Mouse (Mus musculus) hindbrain, embryonic 13.5 days (tissue): ENCODE results near the gene Irgc1. TPM values are rescaled to one million over a fixed set of nuclear protein-coding genes. Genes with fewer than 3 reads are reported as not detected.

ENCODE experiments used
- ATAC-seq: fragments of 200-750 bp; cut with Nextera tagmentation; 2 replicates; pipeline ENCODE4 v1.8.0; 2017; ENCODE audit warnings: moderate TSS enrichment; ENCODE audit not compliant: low FRiP score
- H3K27ac ChIP-seq: fragments of 300-500 bp; sonication (generic); 2 replicates; pipeline ENCODE4 v1.5.1; 2015; ENCODE audit warnings: inconsistent platforms, mild to moderate bottlenecking, moderate library complexity
- H3K27me3 ChIP-seq: fragments of 300-500 bp; sonication (generic); 2 replicates; pipeline ENCODE4 v1.6.1; 2015; ENCODE audit warnings: mild to moderate bottlenecking, inconsistent platforms
- H3K36me3 ChIP-seq: fragments of 300-500 bp; sonication (generic); 2 replicates; pipeline ENCODE4 v1.6.1; 2015; ENCODE audit warnings: mild to moderate bottlenecking, inconsistent platforms
- H3K4me1 ChIP-seq: fragments of 300-500 bp; sonication (generic); replicated peaks from 2 replicates; pipeline ENCODE4 v1.6.1; 2015; ENCODE audit warnings: inconsistent platforms
- H3K4me2 ChIP-seq: fragments of 300-500 bp; sonication (generic); 2 replicates; pipeline ENCODE4 v1.6.1; 2015; ENCODE audit warnings: inconsistent platforms, mild to moderate bottlenecking, moderate library complexity
- H3K4me3 ChIP-seq: fragments of 300-500 bp; sonication (generic); 2 replicates; pipeline ENCODE4 v1.5.1; 2015; ENCODE audit warnings: mild to moderate bottlenecking, inconsistent platforms
- H3K9ac ChIP-seq: fragments of 300-500 bp; sonication (generic); 2 replicates; pipeline ENCODE4 v1.6.1; 2015; ENCODE audit warnings: mild to moderate bottlenecking, inconsistent platforms
- H3K9me3 ChIP-seq: fragments of 300-500 bp; sonication (generic); 2 replicates; pipeline ENCODE4 v1.6.1; 2016; ENCODE audit warnings: inconsistent platforms
- WGBS: fragments of 180-500 bp; shearing (Covaris S2); methylation state at CpG from one replicate; pipeline ENCODE4 v1.1.7; 2015; 5-methylcytosine and 5-hydroxymethylcytosine counted together
- polyA plus RNA-seq: library from polyadenylated mRNA; unstranded; fragments of >200 nt; fragmentation: Nextera tagmentation; extraction: Ambion mirVana; gene quantifications from 2 replicates; pipeline ENCODE4 v1.2.1, GENCODE M21; 2015

Irgc1 gene
- polyA plus RNA-seq, 1 experiment from 2014 or later, result not detected

DNA sequence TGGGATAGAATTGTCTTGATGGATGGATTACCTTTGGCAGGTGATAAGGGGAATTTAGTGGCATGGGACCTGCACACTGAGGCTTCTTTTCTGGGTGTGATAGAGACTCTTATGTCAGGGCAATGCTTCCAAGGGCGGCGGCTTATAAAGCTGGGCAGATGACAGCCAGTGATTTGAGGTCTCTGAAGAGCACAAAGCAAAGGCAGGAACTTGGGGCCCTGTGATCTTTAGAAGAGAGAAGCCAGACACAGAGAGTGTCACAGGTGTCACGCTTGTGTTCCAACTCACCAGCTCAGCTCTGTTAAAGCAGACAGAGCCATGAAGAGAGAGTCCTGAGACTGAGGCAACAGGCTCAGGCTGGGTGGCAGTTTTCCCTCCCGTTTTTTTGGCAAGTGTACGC lies 15.8 kb upstream of the Irgc1 start:
- H3K4me3 ChIP-seq, result no peak overlapping the region
- no peaks in the 10 kb centered on the region for H3K27me3 ChIP-seq
- no peak overlapping the region for H3K4me2 ChIP-seq
- ATAC-seq, result no peak
- H3K36me3 ChIP-seq, result no peaks in the 10 kb centered on the region
- H3K4me1 ChIP-seq, result peaks cover 5% of the 10 kb centered on the region
- H3K27ac ChIP-seq, result no peak overlapping the region
- no peaks in the 10 kb centered on the region for H3K9me3 ChIP-seq
- no peak overlapping the region for H3K9ac ChIP-seq
- WGBS, result 87% methylated on average over 5 of the region's 5 CpGs

DNA sequence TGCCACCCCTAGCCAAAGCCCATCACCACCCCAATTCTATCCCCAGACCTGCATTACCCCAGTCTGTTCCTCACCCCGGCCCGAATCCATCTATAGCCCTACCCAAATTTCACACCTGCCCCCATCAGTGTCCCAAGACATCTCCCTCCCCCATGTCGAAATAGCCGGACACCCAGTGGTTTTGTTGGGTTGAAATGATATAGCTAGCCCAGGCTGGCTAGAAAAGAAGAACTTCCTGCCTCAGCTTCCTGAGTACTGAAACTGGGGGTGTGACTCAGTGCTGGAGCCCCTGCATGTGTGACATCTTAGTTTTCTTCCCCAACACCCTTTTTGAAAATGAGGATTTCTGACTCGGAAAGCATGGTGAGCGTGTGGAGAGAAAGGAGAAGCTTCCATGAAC lies 14.7 kb upstream of the Irgc1 start:
- H3K4me2 ChIP-seq, result no peak overlapping the region
- no peak for ATAC-seq
- no peak overlapping the region for H3K4me3 ChIP-seq
- H3K9me3 ChIP-seq, result no peaks in the 10 kb centered on the region
- no peaks in the 10 kb centered on the region for H3K36me3 ChIP-seq
- 93% methylated on average over 6 of the region's 6 CpGs for WGBS
- peaks cover 12% of the 10 kb centered on the region for H3K4me1 ChIP-seq
- H3K27ac ChIP-seq, result no peak overlapping the region
- no peak overlapping the region for H3K9ac ChIP-seq
- 0 out of 2 replicates have a peak, but pooled peaks cover 4% of the 10 kb centered on the region for H3K27me3 ChIP-seq

DNA sequence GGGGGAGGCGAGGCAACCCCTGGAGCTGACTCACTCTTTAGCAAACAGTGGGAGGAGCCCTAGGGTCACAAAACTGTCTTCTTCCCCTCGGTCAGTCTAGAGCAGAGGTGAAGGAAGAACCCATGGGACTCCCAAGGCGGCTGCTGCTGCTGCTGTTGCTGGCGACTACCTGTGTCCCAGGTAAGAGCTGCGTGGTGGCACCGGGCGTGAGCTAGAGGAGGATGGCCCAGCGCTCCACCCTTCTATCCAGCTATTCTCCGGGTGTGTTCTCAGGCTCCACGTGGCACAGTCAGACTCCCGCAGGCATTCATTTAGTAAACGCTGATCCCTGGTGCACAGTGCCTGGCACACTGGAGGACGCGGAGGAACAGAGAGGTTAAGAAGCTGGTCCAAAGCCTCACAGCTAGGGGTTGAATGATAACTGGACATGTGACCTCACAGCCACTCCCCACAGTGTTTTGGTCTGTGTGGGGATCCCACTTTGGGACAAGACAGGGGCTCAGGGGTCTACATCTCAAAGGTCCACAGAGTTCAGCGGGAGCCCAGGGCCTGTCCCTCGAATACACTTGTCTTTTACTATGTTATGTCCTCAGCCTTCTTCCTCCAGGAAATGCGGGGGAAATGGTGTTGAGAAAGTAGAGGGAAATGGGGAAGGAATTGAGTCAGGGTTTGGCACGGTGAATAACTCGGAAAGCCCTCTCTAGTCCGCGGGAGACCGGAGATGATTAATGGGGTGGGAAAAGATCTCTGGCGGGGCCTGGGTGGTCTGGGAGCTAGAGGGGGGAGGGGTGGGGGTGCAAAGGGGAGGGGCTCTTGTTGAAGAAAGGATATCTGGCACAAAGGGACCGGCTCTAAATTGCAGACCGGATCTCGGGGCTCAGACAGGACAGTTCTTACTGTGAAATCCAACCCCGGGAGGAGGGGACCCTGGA lies 10.6 kb upstream of the Irgc1 start, which contains the start of gene Plaur:
TSS of gene Plaur (plus strand) at position 97 of the 932 bp plus-strand sequence.
- ATAC-seq, result peak; percentile 55
- Histone ChIP-seq H3K9me3 (no peaks in the 10 kb centered on the region), H3K27me3 (peaks cover 8% of the 10 kb centered on the region; the same call in 1 of the 2 replicates), H3K36me3 (no peaks in the 10 kb centered on the region), H3K4me1 (peaks cover 12% of the 10 kb centered on the region), H3K9ac (no peak within 1 kb of the TSS; the same call in 1 of the 2 replicates), H3K4me3 (peak within 1 kb of the TSS; percentile 7; the same call in 1 of the 2 replicates), H3K27ac (no peak within 1 kb of the TSS), H3K4me2 (peak within 1 kb of the TSS; percentile 25)
- WGBS, result 10% methylated on average over 27 of the region's 27 CpGs

DNA sequence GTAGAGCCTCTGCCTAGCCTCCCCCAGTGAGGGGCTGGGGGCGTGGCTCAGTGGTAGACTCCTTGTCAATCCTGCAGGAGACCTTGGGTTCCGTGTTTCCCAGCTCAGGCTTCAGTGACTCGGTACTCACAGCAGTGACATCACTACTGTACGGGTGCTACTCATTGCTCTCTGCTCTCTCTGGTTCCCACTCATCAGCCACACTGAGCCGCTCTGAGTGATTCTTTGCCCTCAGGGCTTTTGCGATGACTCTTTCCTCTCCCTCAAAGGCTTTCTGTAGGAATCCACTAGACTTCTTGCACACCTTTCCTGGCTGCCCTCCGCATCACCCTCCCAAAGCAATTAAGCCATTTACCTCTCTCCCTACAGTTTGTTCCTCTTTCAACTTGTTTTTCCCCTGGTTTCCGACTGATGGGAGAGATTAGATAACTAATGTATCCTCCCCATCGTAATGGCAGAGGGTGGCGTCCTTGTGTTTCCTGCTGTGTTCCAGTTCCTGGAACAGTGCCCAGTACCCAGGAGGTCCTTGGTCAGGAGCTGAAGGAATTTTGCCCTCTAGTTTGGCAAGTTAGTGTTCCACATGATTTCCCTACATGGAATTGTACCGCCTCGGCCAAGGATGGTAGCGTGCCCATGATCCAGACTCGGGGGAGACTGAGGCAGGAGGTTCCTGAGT lies 9.4 kb upstream of the Irgc1 start:
- Histone ChIP-seq H3K4me1 (peaks cover 12% of the 10 kb centered on the region), H3K4me2 (no peak overlapping the region), H3K27ac (no peak overlapping the region), H3K4me3 (no peak overlapping the region), H3K27me3 (peaks cover 8% of the 10 kb centered on the region; the same call in 1 of the 2 replicates), H3K36me3 (no peaks in the 10 kb centered on the region), H3K9ac (no peak overlapping the region), H3K9me3 (no peaks in the 10 kb centered on the region)
- WGBS, result 71% methylated on average over 14 of the region's 14 CpGs
- no peak for ATAC-seq

DNA sequence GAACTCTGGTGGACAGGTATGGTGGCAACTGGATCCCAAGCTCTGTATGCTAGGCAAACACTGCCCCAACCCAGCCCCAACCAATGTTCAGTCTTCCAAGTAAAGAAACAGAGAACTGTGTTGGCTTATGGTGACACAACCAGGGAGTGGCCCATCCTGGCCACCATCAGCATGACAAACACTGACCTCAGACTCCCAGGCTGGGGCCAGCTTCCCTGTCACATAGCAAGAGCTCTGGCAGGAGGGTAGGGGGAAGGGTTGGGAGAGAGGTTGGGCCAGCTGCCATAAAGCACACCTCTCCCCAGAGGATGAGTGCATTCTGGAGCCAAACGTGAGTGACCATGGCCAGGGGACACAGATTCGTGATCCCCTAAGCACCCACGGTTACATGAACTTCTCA lies 7.7 kb upstream of the Irgc1 start:
- no peak overlapping the region for H3K4me2 ChIP-seq
- no peak overlapping the region for H3K4me3 ChIP-seq
- 75% methylated on average over 3 of the region's 3 CpGs for WGBS
- H3K4me1 ChIP-seq, result peaks cover 12% of the 10 kb centered on the region
- no peaks in the 10 kb centered on the region for H3K9me3 ChIP-seq
- peaks cover 8% of the 10 kb centered on the region; the same call in 1 of the 2 replicates for H3K27me3 ChIP-seq
- no peak for ATAC-seq
- H3K36me3 ChIP-seq, result no peaks in the 10 kb centered on the region
- H3K27ac ChIP-seq, result no peak overlapping the region
- no peak overlapping the region for H3K9ac ChIP-seq

DNA sequence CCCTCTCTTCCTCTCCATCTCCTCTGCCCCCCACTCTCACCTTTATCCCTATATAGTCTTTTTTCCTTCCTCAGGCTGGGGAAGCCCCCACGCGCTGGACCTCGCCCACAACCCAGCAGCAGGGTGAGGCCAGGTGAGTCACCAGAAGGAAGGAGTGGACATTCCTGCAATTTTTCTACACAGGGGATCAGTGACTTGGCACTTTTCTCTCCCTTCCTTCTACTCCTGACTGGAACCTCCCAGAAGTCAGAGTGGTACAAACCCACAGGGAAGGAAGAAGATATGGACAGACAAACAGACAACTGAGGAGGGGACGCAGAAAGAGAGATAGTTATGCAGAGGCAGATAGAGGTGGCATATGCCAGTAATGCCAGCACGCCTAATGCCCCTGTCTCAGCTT lies 7.3 kb upstream of the Irgc1 start:
- Histone ChIP-seq H3K4me1 (peaks cover 12% of the 10 kb centered on the region), H3K9ac (no peak overlapping the region), H3K4me2 (no peak overlapping the region), H3K9me3 (no peaks in the 10 kb centered on the region), H3K4me3 (no peak overlapping the region), H3K27ac (no peak overlapping the region), H3K27me3 (peaks cover 8% of the 10 kb centered on the region; the same call in 1 of the 2 replicates), H3K36me3 (no peaks in the 10 kb centered on the region)
- 87% methylated on average over 5 of the region's 5 CpGs for WGBS
- no peak for ATAC-seq

DNA sequence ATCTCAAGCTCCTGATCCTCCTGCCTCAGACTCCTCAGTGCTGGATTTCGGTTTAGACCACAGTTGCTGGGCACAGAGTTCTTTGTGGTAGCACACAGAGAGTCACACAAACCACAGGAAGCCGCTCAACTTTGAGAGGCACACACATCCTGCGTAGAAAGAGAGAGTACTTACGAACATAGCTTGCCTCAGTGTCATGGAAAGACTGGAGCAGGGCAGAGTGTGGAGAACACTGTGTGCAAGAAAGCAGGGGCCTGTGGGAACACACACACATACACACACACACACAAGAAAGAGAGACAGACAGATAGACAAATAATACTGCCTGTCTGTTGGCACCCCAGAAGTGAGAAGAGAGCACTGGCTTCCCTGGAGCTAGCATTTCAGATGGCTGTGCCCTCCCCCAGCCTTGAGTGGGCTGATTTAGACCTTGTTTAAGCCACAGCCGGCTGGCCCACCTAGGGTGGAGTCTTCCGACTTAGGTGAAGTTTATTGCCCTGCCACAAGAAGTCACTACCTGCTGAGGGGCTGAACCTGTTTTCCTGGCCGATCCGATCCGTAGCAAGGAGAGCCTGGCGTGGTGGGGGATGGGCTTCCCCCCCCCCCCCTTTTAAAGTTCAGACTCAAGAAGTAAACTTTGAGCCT lies 5.8 kb upstream of the Irgc1 start:
- ATAC-seq, result no peak
- H3K4me3 ChIP-seq, result no peak overlapping the region
- H3K4me2 ChIP-seq, result no peak overlapping the region
- H3K27me3 ChIP-seq, result peaks cover 8% of the 10 kb centered on the region; the same call in 1 of the 2 replicates
- no peak overlapping the region for H3K27ac ChIP-seq
- peaks cover 7% of the 10 kb centered on the region for H3K4me1 ChIP-seq
- no peaks in the 10 kb centered on the region for H3K36me3 ChIP-seq
- 76% methylated on average over 10 of the region's 10 CpGs for WGBS
- no peak overlapping the region for H3K9ac ChIP-seq
- no peaks in the 10 kb centered on the region for H3K9me3 ChIP-seq

DNA sequence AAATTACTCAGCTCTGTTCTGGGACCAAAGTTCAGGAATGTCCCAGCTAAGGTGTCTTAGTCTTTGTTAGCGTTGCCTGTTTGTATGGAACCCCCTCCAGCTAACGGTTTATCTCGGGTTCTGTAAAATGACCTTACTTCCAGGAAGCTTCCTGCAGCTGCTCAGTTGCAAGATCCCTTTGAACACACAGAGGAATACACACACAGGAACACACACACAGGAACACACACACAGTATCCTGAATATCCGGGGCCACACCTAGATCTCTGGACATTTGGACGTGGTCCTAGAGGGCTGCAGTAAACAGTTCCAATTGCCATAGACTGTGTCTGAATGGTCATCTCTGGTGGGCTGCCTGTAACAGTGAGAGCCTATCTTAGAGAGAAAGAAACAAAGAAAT lies 3.6 kb upstream of the Irgc1 start:
- no peak overlapping the region for H3K9ac ChIP-seq
- H3K36me3 ChIP-seq, result no peaks in the 10 kb centered on the region
- no peak overlapping the region for H3K4me2 ChIP-seq
- no peak overlapping the region for H3K27ac ChIP-seq
- WGBS, result 88% methylated on average over 5 of the region's 5 CpGs
- H3K27me3 ChIP-seq, result peaks cover 9% of the 10 kb centered on the region; the same call in 1 of the 2 replicates
- no peaks in the 10 kb centered on the region for H3K4me1 ChIP-seq
- no peak overlapping the region for H3K4me3 ChIP-seq
- H3K9me3 ChIP-seq, result no peaks in the 10 kb centered on the region
- ATAC-seq, result no peak

DNA sequence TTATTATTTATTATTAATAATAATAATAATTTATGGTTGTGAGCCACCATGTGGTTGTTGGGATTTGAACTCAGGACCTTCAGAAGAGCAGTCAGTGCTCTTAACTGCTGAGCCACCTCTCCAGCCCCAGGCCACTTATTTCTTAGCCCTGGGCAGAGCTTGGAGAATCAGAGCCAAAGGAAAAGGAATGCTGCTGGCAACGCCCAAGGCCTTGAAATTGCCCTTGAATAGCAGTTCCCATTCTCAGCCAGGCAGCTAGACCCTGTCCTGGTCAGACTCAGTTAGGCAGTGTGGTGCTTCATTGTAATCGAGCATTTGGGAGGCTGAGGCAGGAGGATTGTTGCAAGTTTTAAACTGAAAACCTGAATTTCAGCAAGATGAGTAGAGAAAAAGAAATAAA lies 2.1 kb upstream of the Irgc1 start:
- no peaks in the 10 kb centered on the region for H3K36me3 ChIP-seq
- H3K4me2 ChIP-seq, result no peak overlapping the region
- no peak for ATAC-seq
- no peak overlapping the region for H3K9ac ChIP-seq
- 0 out of 2 replicates have a peak, but pooled peaks cover 6% of the 10 kb centered on the region for H3K27me3 ChIP-seq
- WGBS, result 71% methylated on average over 2 of the region's 2 CpGs
- H3K9me3 ChIP-seq, result no peaks in the 10 kb centered on the region
- no peak overlapping the region for H3K27ac ChIP-seq
- H3K4me3 ChIP-seq, result no peak overlapping the region
- H3K4me1 ChIP-seq, result no peaks in the 10 kb centered on the region

DNA sequence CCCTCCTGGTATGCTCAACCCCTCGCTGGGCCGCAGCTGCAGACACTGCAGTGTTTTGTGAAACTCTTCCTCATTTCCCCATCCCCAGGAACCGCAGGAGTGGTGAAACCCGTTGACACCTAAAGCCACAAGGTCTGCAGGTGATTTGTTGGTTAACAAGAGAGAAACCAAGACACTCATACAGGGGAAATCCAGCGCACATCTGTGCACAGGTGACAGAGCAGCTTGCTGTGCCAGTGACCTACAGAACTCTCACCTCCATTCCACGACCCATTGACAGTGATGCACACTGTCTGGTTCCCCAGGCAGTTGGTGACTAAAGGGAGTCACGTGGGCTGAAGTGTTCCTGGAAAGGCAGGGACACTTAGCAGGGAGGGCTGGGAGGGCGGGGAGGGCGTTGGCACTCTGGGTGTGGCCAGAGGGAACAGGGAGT lies 1.5 kb downstream of the Irgc1 start:
- no peaks in the 10 kb centered on the region for H3K4me1 ChIP-seq
- 62% methylated on average over 9 of the region's 9 CpGs for WGBS
- 0 out of 2 replicates have a peak, but pooled peaks cover 6% of the 10 kb centered on the region for H3K27me3 ChIP-seq
- ATAC-seq, result no peak
- H3K4me3 ChIP-seq, result no peak overlapping the region
- H3K9me3 ChIP-seq, result no peaks in the 10 kb centered on the region
- no peak overlapping the region for H3K4me2 ChIP-seq
- no peak overlapping the region for H3K27ac ChIP-seq
- no peaks in the 10 kb centered on the region for H3K36me3 ChIP-seq
- no peak overlapping the region for H3K9ac ChIP-seq

DNA sequence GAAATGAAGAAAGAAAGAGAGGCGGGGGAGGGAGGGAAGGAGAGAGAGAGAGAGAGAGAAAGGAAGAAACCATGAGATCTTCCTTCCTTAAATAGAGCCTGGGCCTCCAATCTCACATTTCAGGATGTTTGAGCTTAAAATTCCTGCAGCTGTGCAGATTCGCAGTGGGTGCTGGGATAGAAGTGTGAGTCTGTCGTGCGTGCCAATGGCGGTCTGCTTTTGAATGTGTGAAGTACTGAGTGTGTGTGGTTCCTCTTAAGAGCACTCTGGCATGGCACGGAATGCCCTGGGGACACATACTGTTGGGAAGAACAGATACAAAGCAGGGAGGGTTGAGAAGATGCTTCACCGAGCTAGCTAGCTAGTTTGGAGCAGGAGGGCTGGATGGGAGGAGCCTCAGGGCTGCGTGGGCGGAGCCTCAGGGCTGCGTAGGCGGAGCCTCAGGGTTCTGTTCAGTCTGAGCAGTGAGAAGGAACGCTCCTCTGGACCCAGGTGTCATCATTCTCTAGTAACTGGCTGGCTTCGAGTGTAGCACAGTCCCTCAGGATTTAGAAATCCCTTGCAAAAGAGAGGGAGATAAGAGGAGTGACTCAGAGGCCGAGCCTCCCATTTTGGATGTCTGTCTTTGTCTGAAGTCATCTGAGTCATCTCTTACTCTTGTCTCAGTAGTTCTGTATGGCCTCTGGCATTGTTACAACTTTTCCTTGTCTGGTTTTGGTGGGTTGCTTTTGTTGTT lies 3.1 kb downstream of the Irgc1 start:
- no peaks in the 10 kb centered on the region for H3K36me3 ChIP-seq
- no peak for ATAC-seq
- 63% methylated on average over 14 of the region's 14 CpGs for WGBS
- H3K9me3 ChIP-seq, result no peaks in the 10 kb centered on the region
- no peaks in the 10 kb centered on the region for H3K4me1 ChIP-seq
- H3K4me3 ChIP-seq, result no peak overlapping the region
- 0 out of 2 replicates have a peak, but pooled peaks cover 6% of the 10 kb centered on the region for H3K27me3 ChIP-seq
- no peak overlapping the region for H3K27ac ChIP-seq
- H3K4me2 ChIP-seq, result no peak overlapping the region
- no peak overlapping the region for H3K9ac ChIP-seq
